Comparison of ENCODE assay signal across 9 mouse cellular contexts in the genomic region with DNA sequence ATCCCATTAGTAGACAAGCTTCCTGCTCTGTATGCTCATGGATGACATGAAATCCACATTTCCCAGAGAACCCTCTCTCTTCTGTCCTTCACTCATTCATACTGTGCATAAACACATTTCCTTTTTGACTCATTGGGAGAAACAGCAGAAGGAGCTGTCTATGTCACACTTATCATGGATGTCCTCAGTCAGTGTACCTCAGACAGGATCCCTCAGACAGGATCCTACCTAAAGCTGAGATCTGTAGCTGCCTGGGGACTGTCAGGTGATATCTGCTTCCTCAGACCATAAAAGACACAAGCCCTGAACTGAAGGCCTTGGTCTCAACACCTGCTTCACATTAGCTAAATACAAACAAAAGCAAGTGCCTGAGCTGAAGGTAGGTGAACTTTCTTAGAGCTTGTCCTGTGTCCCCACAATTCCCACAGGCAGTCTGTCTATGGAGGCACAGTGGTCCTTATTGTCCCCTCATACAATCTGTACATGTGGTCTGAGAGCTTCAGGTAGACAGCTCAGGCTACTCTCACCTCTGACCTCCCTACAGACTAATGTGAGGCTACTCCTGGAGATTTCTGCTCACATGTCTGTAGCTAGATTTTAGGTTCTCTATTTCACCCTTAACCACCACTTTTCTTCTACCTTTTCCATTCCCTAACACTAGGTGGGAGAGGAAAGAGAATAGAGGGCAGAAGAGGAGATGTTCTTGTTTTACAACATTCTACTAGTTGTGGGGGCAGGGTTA. TPM values are rescaled to one million over a fixed set of nuclear protein-coding genes. Genes with fewer than 3 reads are reported as not detected.
DNase-seq lines count a peak whose midpoint lies in the region; ATAC-seq lines count a peak whose summit lies in the region.
"Had no signal": no experiment of that assay in that cellular context is flagged by ENCODE, and none has a peak within 500 bp of the region (broad histone marks: within the 10 kb centered on the region; RNA-seq: fewer than 3 reads in every experiment).

No protein-coding gene starts in this region.

- no peaks in the 10 kb centered on the region for H3K4me1 ChIP-seq in heart, embryonic 10.5 days
- no peaks in the 10 kb centered on the region for H3K4me1 ChIP-seq in hindbrain, embryonic 10.5 days (replicated peaks)
- no peaks in the 10 kb centered on the region for H3K4me1 ChIP-seq in midbrain, embryonic 14.5 days (ENCODE audit: control insufficient read depth, insufficient read depth, low read length)

- H3K4me2 ChIP-seq in midbrain, embryonic 14.5 days (ENCODE audit: low read length) = no peak overlapping the region

- peak; percentile 39; the same call in 1 of the 2 replicates for ATAC-seq in midbrain, embryonic 14.5 days (ENCODE audit: low FRiP score, low TSS enrichment)

- H3K27ac ChIP-seq in heart, embryonic 10.5 days = no peak overlapping the region
- H3K27ac ChIP-seq in hindbrain, embryonic 10.5 days = no peak overlapping the region
- no peak overlapping the region for H3K27ac ChIP-seq in midbrain, embryonic 14.5 days (replicated peaks; ENCODE audit: low read depth, low read length)

- no peak overlapping the region for H3K9ac ChIP-seq in midbrain, embryonic 14.5 days (replicated peaks; ENCODE audit: low read length)

- no peaks in the 10 kb centered on the region for H3K9me3 ChIP-seq in heart, embryonic 10.5 days
- H3K9me3 ChIP-seq in hindbrain, embryonic 10.5 days = 0 out of 2 replicates have a peak, but pooled peaks cover 3% of the 10 kb centered on the region
- H3K9me3 ChIP-seq in midbrain, embryonic 14.5 days (ENCODE audit: control insufficient read depth, low read length) = no peaks in the 10 kb centered on the region

- intact Hi-C loops in heart, postnatal 10 days (cut with DNase I) = no loop called here
- intact Hi-C loops in gastrocnemius, postnatal 36 days (cut with DNase I) = no loop called here

- H3K27me3 ChIP-seq in heart, embryonic 10.5 days (ENCODE audit: insufficient read depth, poor library complexity, severe bottlenecking) = no peaks in the 10 kb centered on the region
- no peaks in the 10 kb centered on the region for H3K27me3 ChIP-seq in hindbrain, embryonic 10.5 days (ENCODE audit: insufficient read depth, poor library complexity, severe bottlenecking)
- no peaks in the 10 kb centered on the region for H3K27me3 ChIP-seq in midbrain, embryonic 14.5 days (ENCODE audit: control insufficient read depth, insufficient read depth, low read length)

- no peaks in the 10 kb centered on the region for H3K36me3 ChIP-seq in heart, embryonic 10.5 days
- no peaks in the 10 kb centered on the region for H3K36me3 ChIP-seq in hindbrain, embryonic 10.5 days
- H3K36me3 ChIP-seq in midbrain, embryonic 14.5 days (ENCODE audit: control insufficient read depth, insufficient read depth, low read length) = no peaks in the 10 kb centered on the region

- H3K4me3 ChIP-seq in heart, embryonic 10.5 days = no peak overlapping the region
- no peak overlapping the region for H3K4me3 ChIP-seq in hindbrain, embryonic 10.5 days
- H3K4me3 ChIP-seq in midbrain, embryonic 14.5 days (replicated peaks; ENCODE audit: low read depth, low read length) = no peak overlapping the region

- DNase-seq in heart, embryonic 10.5 days (ENCODE audit: low spot score) = peak; percentile 78
- no peak for DNase-seq in heart, postnatal 10 days
- peak; percentile 41 for DNase-seq in adipocyte (ENCODE audit: low spot score)
- peak; percentile 3 for DNase-seq in hindbrain, embryonic 10.5 days (ENCODE audit: low spot score)
- peak; percentile 5 for DNase-seq in midbrain, embryonic 14.5 days
- DNase-seq in spleen, postnatal 14 days (ENCODE audit: low spot score in 2 of 2) = no peak
- DNase-seq in kidney, postnatal 10 days = no peak
- no peak for DNase-seq in gastrocnemius, postnatal 36 days

RNA-seq across cellular contexts. Expression of a gene that starts 1.1 kb away (rescaled TPM):
- not detected in 2 replicates for polyA plus RNA-seq in heart, embryonic 10.5 days (2016; fragmentation: Nextera tagmentation; extraction: Ambion mirVana)
- not detected for total RNA-seq in heart, postnatal 10 days (2021)
- polyA plus RNA-seq in hindbrain, embryonic 10.5 days (2016; fragmentation: Nextera tagmentation; extraction: Ambion mirVana) = not detected in 2 replicates
- not detected in 2 replicates for polyA plus RNA-seq in midbrain, embryonic 14.5 days (2014; fragmentation: Nextera tagmentation; extraction: Ambion mirVana)
- not detected for total RNA-seq in gastrocnemius, postnatal 36 days (2021)
- polyA plus RNA-seq: limb, embryonic 14.5 days had no signal

Comparison
In these comparisons a context has a peak if more than half of its experiments do, and no peak if none do; other contexts are left out.
1. DNase-seq: peak in heart, embryonic 10.5 days (single experiment), adipocyte (single experiment), hindbrain, embryonic 10.5 days (single experiment) and midbrain, embryonic 14.5 days (single experiment); none in heart, postnatal 10 days (0 of 2), spleen, postnatal 14 days (0 of 2), kidney, postnatal 10 days (single experiment) and gastrocnemius, postnatal 36 days (0 of 2).